Mouse (Mus musculus) hindlimb bud, embryonic 11.5 days (tissue): ENCODE results near the gene Rps17.

Source experiments
- DNase-seq: peaks from one replicate; pipeline ENCODE4 v3.0.0-alpha.2; 2012; ENCODE audit warnings: low read depth, low spot score; ENCODE audit errors: extremely low spot score

The Rps17 gene

DNA sequence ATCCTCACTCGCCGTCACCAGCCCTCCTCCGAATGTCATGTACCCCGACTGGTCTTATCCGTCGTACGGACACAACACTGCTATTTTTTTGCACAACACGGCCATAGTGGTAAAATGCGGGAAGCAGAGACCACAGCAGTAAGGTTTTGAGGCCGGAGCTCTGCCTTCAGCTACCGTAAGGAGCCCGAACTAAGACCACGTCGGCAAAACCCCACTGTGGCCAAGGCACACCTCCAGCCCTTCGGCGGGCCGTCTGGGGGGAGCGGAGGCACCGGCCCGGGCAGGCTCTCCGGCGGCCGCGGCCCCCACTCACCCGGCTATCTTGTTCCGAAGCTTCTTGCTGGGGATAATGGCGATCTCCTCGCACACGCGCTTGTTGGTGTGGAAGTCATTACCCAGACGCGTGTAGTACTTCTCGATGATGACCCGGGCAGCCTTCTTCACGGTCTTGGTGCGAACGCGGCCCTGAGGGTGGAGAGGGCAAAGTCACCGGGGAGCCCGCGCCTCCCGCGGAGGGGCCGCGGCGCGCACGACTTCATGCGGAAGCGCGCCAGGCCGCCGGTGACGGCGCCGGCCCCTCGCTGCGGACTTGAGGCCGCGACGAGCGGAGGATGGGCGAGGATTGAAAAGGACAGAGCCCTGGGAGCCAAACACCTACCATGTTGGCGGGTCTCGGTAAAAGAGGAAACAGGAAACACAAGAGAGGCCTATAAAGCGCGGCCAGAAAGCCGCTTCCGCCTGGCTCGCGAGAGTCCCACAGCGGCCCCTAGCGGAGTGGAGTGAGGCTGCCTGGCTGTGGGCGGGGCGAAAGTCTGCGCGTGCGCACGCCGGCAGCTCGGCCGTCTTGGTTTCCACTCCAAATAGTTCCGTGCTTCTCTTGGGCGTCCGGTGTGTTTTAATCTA is at the start of gene Rps17:
Gene Rps17, minus strand, starts transcription at position 711 of the 903 bp plus-strand sequence.
- peak; percentile 79 for DNase-seq

DNA sequence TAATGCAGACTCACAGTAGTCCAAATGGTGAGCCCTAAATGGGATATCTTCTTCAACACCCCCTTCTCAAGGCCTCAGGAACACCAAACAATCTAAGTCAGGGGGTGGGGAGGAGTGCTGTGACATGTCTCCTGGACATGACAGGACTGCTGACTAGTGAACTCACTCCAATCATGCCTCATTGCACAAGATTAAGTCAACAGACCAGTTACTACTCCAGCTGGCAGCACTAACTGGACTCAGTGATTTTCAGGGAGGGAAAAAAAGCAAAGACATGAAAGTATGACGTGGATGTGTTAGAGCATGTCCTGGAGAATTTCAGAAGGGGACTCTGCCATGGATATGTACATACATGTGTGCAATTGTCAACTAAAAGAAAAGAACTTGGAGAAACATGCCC is 34.3 kb upstream of the Rps17 start:
- DNase-seq, result no peak

DNA sequence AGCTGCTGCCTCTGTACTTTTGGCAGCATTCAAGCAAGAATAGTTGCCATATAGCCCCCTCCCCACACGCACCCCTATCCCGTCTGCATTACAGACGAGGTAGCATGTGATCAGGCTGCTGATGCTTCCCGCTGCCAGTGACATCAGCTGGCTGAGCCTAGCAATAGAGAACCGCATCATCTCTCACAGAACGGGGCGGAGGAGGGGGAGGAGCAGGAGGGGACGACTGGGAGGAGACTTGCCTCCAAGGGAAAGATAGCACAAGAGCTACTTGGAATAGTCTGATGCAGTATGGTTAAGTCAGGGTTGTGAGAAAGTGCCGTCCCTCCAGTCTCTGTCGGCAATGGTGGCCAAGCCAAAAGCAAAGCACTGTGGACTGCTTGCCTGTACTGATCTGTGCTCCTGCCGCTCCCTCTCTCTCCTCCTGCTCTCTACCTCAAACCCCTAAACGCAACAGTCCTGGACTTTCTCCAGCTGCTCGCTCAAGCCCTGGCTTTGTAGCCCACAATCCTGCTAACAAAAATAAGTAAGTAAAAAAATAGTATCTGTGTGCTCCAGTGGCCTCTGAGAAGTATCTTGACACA is 27.4 kb upstream of the Rps17 start:
- no peak for DNase-seq

DNA sequence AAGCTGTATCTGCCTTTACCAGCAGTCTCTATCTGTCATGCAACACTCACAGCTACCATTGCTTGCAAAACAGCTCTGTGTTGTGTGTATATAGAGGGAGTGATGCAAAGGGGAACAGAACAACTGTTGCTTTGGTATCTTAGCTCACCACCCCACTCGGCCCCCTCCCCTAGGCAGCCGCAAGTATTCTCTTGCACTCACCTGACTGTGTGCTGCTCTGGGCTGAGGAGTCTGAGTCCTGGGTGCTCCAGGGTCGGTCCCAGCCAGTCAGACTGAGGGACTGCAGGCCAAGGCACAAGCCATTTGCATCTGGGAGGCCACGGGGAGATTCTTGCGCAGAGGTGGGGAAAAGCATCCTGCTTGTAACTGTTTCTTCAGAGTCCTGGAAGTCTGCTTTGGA is 26.8 kb upstream of the Rps17 start:
- DNase-seq, result no peak

DNA sequence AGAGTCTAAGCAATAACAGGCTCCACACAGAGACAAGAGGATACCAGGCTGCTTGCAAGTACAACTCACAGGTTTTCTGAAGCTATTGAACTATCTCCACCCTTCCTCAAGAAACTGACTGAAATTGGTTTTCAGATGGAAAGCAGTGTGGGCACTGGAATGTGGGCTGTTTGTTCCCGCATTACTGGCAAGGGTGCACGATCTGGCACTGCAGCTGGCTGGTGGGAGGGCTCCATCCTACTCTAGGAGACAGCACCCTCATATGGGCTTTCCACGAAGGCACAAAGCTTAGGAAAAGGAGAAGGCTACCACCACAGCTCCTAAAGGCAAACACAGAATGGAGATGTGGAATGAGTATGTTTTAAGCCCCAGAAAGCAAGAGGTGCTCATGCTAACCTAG is 24.7 kb upstream of the Rps17 start:
- no peak for DNase-seq

DNA sequence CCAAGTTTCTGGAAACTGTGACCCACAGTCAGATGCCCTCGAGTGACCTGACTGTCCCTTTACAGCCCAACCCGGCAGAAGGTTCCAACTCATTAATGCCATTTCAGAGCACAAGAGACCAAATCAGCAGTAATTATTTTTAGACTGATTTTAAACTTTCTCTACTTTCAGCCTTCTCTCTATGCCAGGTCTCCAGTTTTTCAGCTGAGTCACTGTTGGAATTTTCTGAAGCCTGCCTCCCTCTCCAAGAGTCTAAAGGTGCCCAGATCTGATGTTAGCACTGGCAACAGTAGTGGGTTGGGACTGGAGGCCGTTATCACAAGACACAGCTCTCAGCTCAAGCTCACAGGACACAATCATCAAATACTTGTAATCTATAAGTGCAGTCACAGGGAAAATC is 22.9 kb upstream of the Rps17 start:
- DNase-seq, result no peak

DNA sequence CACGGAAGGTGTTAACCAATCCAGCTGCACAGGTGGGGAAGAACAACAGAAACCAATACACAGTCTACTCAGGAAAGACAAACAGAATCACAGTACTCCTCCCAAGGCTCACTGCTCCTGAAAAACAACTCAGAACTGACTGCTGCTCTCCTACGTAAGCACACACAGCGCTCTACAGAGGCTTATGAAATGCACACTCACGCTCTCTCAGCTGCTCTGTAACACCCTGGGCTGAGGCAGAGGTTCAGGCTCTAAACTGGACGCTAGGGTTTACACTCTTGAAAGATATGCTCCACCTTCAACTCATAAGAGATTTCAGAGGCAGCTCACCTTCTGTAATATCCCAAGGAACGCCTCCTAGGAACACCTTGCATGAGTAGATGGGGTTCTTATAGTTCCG is 11.9 kb upstream of the Rps17 start:
- no peak for DNase-seq

DNA sequence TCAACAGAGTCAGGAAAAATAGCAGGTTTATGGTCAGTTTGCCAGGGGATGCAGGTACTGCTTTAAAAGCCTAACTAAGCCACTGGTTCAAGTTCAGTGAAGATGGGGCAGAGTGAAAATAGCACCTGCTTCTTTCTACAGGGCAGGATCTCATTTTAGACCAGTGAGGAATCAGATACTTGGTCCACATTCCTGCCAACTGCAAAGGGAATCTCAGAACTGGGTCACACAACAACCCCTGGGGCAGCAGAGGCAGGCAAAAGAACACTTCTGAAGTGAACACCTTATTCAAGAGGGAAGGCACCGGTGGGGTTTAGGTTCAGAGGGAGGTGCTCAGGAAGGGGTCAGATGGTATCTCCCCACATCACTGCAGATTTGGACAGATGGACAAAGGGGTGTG is 11.3 kb upstream of the Rps17 start:
- DNase-seq, result no peak

DNA sequence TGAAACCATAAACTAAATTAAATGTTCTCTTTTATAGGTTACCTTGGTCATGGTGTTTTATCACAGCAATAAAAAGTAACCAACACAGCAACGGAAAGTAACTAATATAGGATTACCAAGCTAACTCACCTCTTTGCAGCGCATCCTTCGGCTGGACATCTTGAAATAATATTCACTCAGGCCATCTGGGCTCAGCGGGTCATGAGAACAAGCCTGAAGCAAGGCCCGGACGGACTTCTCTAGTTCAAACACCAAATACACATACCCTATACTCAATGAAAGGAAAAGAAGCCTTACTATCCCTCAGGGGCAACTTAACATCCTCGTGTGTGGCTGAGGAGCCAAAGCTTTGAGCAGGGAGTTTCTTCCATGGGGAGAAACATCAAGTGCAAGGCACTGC is 10.7 kb upstream of the Rps17 start:
- DNase-seq, result no peak

DNA sequence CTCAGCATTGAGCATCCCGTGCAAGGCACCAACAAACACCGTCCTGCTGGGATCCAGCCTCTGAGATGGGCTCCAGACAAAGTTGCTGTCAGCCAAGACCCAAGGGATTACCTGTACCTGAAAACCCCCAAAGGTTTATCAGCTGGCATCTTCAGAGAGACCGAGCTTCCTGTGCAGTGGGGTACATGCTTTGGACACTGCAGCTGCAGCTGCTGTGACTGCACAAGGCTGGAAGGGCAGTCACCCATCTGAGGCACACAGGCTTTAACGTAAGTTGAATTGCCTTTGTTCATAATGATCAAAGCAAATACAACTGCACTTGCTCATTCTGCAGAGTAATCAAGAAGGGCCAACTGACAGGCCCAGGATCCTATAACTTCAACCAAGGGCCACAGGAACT is 6.8 kb upstream of the Rps17 start:
- DNase-seq, result no peak

DNA sequence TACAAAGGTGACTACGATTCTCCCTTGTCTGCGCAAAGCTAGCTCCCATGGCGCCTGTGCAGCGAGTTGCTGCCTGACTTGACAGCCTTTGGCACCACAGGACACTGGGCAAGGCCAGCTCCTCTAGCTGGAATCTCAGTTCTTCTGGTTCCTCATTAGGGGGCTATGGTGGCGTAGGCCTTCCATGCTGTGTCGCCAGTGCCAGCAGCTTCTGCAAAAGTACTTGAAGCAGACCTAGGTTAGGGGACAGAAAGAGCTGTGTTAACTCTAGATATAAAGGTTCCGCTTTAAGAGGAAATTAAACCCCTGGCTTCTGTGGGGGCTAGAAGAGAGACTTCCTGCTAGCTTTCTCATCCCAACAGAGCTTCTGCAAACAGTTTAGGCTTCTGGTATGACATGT is 3.2 kb upstream of the Rps17 start:
- DNase-seq, result no peak

DNA sequence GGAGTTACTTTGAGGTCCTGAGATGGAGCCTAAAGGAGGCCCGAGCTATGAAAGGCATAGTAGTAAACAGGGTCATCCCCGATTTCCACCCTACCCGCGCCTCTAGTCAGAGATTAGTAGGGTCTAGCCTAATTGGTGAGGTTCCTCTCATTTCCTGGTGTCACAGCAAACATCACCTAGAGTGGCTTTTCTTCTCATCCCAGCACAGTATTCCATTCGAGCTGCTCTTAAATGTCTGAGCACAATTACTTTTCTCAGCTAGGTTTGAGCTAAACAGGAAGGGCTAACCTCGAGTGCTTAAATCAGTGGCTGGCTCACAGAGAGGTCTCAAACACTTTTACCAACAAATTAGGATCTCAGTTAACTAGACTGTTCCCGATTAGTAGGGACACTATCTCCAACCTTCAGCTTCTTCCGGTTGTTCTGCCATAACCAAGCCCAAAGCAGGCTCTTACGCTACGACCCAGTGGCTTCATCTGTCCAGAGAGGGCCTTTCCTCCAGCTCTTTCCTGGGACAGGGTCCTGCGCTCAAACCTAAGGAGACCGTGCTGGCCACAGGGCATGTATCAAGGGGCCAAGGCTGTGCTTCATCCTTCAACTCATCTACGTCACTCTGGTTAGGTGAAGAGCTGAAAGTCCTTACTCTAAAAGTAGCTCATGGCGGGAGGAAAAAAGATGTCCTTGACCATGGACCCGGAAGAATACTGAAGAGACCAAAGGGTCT is 555 bp upstream of the Rps17 start:
- no peak for DNase-seq

DNA sequence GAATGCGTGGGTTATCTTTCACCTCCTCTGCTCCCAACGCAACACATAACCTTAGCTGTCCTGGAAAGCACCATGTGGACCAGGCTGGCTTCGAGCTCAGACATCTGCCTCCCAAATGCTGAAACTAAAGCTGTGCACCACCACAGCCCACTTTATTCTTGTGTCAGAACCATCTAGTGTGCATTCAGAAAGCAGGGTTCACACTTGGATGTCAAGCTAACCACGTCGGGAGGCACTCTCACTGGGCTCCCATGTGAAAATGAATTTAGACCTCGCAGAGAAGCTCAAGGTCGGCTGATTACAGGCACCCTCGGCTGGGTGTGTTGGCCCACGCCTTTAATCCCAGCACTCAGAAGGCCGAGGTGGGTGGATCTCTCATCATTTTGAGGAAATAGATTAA is 1.2 kb downstream of the Rps17 start:
- DNase-seq, result no peak

DNA sequence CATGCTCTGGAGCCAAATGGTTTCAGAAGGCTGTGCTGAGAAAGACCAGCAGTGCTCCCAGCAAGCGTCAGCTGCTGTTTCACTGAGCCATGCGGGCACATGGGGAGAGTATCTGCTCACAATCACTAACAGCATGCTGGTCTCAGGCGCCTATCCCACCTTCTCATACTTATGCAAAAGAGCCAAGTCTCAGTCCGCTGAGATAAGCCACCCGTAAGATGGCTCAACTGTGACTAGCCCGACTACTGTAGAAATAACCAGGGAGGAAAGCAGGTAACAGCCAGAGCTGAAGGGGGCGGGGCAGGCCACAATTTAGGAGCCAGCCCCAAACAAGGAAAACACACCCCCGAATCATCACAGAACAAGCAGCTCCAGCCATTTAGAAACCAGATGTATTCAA is 1.7 kb downstream of the Rps17 start:
- no peak for DNase-seq

DNA sequence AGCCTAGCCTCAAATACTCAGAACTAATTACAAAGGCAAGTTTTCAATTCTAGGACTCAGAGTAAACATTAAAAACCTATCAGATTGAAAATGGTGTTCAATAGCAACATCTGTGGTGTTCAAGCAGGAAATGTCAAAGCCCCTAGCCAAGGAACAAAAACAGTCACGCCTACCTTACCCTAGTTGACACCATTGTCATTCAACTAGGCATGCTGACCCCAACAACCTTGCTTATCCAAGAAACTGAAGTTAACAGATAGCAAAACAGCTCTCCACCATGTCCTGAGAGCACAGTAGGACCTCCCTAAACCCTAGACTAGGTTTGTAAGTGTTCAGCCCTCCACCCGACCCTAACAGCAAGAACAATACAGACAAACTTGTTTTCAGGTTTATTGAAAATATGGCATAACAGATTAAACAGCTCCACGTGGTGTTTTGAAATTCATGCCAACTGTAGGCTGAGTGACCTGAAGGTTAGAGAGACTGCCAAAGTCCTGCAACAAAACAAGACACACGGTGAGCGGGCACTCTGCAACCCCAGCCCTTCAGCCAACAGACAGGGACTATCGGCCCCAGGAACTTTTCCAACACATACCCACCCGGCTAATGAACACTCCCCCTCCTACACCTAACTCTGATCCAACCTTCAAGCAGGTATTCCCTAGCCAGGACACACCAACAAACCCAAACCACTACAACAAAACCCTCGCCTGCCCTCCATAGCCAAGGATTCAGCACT is 2.5 kb downstream of the Rps17 start:
- no peak for DNase-seq

DNA sequence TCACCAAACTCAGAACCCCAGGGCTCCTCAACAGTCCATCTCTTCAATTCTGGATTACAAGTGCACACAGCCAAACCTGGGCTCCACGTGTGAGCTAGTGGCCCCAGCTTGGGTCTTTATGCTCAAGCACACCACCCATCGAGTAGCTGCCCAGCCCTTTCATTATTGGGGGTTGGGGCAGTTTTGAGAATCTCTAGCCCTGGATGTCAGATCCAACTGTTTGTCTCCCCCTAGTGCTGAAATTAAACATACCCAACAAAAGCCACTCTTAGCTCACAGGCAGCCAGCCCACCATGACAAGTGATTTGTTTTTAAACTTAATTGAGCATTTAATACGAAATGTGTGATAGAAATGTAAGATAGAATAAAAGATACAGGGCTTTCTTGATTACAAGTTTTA is 3.5 kb downstream of the Rps17 start:
- DNase-seq, result no peak

DNA sequence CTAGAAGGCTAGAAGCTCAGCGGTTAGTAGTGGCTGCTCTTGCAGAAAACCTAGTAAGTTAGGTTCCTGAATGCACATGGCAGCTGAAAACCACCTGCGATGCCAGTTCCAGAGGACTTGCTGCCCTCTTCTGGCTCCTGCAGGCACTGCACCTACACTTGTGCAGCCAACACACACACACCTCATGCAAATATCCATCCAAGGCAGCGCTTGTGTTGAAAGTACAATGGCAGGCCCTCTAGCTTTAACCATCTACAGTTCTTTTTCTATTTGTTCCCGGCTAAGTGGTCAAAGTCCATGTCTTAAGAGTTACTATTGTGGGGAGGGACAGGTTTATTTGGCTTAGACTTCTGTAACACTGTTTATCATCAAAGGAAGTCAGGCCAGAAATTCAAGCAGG is 5.3 kb downstream of the Rps17 start:
- DNase-seq, result no peak

DNA sequence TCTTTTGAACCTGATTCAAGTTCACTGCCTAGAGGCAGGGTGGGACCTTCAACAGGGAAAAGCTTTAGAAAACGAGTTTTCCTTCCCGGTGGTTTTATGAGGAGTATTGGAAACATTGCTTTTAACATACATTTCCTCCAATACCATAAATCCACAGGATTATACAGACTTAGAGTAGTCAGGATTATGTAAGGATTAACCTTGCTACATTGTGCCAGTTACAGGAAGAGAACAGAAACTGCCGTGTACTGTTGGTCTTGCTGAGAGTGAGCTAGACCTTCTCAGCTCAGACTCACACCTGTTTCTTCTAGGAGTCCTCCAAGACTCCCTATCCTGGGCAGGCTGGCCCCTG is 6.6 kb downstream of the Rps17 start:
- DNase-seq, result no peak

DNA sequence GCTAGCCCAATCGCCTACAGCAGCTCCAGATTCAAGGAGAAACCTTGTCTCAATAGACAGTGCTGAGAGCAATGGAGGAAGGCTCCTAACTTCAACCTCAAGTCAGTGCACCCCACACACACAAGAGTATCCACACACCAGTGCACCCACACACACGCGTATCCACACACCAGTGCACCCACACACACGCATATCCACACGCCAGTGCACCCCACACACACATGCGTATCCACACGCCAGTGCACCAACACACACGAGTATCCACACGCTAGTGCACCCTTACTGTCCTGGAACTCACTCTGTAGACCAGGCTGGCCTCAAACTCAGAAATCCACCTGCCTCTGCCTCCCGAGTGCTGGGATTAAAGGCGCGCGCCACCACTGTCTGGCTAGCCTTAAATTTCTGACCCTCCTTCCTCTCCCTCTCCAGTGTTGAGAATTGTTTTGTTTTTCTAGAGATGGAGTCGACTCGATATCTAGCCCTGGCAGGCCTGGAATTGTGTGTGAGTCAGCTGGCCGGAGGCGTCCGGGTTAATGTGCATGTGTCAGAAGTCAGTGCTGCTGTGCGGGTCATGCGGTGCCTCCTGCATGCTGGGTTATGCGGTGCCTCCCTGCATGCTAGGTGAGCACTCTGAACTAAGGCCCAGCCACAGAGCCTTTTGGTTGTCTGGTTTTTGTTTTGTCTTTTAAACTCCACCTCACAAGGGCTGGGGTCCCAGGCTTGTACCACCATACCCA is 7.1 kb downstream of the Rps17 start:
- DNase-seq, result no peak

DNA sequence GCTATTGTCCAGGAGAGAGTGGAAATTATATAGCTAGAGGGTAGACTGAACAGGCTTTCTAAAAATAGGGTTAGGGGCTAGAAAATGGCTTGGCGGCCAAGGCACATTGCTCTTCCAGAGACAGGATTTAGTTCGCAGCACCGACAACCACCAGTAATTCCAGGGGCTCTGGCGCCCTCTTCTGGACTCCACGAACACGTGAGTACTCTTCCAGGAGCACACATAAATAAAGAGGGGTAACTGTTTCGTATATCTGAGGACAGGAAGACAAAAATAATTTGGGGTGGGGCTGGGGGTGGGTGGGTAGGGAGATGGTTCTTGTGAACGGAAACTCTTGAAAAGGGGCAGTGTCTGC is 8.6 kb downstream of the Rps17 start:
- no peak for DNase-seq
